Mouse (Mus musculus) forebrain, embryonic 14.5 days (tissue): ENCODE measurements around the gene Rsph14. TPM values are rescaled to one million over a fixed set of nuclear protein-coding genes. Genes with fewer than 3 reads are reported as not detected.
A peak's percentile ranks its signal among the peaks of the same experiment; 100 is the strongest.

Experiments used
- ATAC-seq: fragments of 200-750 bp; cut with Nextera tagmentation; 2 replicates; pipeline ENCODE4 v1.8.0; 2017; ENCODE audit warnings: mild to moderate bottlenecking, moderate library complexity
- DNase-seq: peaks from one replicate; pipeline ENCODE4 v3.0.0-alpha.2; 2015; ENCODE audit warnings: low spot score
- H3K27ac ChIP-seq: fragments of 300-500 bp; sonication (generic); 2 replicates; pipeline ENCODE4 v1.5.1; 2014; ENCODE audit warnings: low read depth, mild to moderate bottlenecking, control low read depth, low read length, moderate library complexity
- H3K27me3 ChIP-seq: fragments of 300-500 bp; sonication (generic); replicated peaks from 2 replicates; pipeline ENCODE4 v1.6.1; 2014; ENCODE audit warnings: low read length, control low read depth, mixed read lengths; ENCODE audit not compliant: control insufficient read depth, insufficient read depth
- H3K36me3 ChIP-seq: fragments of 300-500 bp; sonication (generic); 2 replicates; pipeline ENCODE4 v1.6.1; 2014; ENCODE audit warnings: low read length, control low read depth; ENCODE audit not compliant: control insufficient read depth, insufficient read depth
- H3K4me1 ChIP-seq: fragments of 300-500 bp; sonication (generic); 2 replicates; pipeline ENCODE4 v1.6.1; 2014; ENCODE audit warnings: antibody characterized with exemption, low read length, control low read depth; ENCODE audit not compliant: control insufficient read depth, insufficient read depth
- H3K4me2 ChIP-seq: fragments of 300-500 bp; sonication (generic); 2 replicates; pipeline ENCODE4 v1.6.1; 2014; ENCODE audit warnings: mild to moderate bottlenecking, control low read depth, low read length
- H3K4me3 ChIP-seq: fragments of 300-500 bp; sonication (generic); 2 replicates; pipeline ENCODE4 v1.5.1; 2014; ENCODE audit warnings: low read depth, low read length, control low read depth
- H3K9ac ChIP-seq: fragments of 300-500 bp; sonication (generic); 2 replicates; pipeline ENCODE4 v1.6.1; 2014; ENCODE audit warnings: mild to moderate bottlenecking, low read length, control low read depth, moderate library complexity
- H3K9me3 ChIP-seq: fragments of 300-500 bp; sonication (generic); replicated peaks from 2 replicates; pipeline ENCODE4 v1.6.1; 2016; ENCODE audit warnings: low read length, control low read depth, mixed read lengths; ENCODE audit not compliant: control insufficient read depth
- WGBS: fragments of 180-500 bp; shearing (Covaris S2); extraction: QIAGEN DNeasy Blood & Tissue Kit; methylation state at CpG from one replicate; pipeline ENCODE4 v1.1.7; 2014; 5-methylcytosine and 5-hydroxymethylcytosine counted together
- polyA plus RNA-seq: library from polyadenylated mRNA; unstranded; fragments of >200 nt; fragmentation: Nextera tagmentation; extraction: Ambion mirVana; gene quantifications from 2 replicates; pipeline ENCODE4 v1.2.1, GENCODE M21; 2014

The Rsph14 gene
- 0.22 TPM in 1 of 2 replicates, not detected in the other for polyA plus RNA-seq

DNA sequence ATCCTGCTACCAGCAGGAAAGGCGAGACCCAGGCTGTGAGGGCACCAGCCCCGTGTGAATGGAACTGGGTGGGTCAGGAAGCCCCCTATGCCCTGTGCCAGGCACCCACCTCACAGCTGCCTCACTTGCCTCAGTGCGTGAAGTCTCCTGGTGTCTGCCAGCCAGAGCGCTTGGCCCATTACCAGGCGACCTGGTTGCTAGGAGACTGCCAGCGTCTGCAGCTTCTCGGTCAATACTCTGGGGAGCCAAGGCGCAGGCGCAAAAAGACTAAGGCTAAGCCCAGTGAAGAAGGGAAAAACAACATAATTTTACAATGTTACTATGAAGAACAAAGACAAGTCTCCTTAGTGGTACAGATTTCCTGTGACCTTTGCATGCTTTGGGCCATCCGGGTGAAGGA lies at the start of gene Rsph14:
Rsph14 (minus strand) TSS at position 192 of the 400 bp plus-strand sequence.
- WGBS = 15% methylated on average over 10 of the region's 10 CpGs

DNA sequence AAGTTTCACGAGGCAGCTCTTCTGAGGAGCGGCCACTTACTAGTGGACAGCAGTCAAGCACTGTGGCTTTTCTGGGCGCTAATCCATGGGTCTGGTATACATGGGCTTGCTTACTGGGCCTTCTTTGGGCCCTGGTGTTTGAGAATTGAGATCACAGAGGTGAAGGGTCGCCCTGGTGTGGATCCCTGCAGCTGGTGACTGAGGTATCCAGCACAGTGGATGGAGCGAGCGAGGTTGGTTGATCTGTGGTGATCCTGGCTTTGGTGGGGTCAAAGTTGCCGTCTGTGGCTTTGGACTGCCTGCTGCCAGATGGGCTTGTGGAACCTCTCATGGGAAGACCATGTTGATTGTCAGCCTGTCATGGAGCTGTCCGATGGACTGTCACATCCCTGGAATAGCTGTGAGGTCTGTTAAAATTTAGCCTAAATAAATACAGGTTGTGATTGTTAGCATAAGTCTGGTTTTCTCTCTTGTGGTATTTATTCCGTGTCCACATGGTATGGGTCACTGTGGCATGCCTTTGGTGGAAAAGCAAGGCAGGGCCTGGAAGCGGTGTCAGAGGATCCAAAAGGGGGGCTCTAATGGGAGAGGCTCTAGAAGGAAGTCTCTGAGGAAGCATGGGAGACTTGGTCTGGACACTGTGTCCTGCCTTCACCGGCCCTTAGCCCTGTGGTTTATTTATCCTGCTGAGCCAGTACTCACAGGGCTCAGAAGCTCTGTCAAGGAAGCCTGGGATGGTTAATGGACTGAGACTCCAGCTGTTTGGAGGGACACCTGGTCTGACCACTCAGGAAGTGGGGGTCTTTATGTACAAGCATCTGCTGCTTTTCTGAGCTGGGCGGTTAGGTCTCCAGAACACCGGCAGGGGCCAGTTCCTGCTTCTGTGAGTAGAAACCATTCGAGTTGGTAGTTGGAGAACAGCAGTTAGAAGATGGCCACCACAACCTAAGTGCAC lies 46.1 kb upstream of the Rsph14 start:
- H3K4me1 ChIP-seq = no peaks in the 10 kb centered on the region
- no peak overlapping the region for H3K9ac ChIP-seq
- WGBS = 90% methylated on average over 14 of the region's 14 CpGs
- H3K36me3 ChIP-seq = 0 out of 2 replicates have a peak, but pooled peaks cover 3% of the 10 kb centered on the region
- no peak overlapping the region for H3K4me3 ChIP-seq
- no peak for ATAC-seq
- no peak overlapping the region for H3K27ac ChIP-seq
- H3K27me3 ChIP-seq = no peaks in the 10 kb centered on the region
- no peak overlapping the region for H3K4me2 ChIP-seq
- no peak for DNase-seq
- no peaks in the 10 kb centered on the region for H3K9me3 ChIP-seq

More for the DNA sequence above, at the start of gene Rsph14:
- Histone ChIP-seq H3K36me3 (no peaks in the 10 kb centered on the region), H3K4me1 (peaks cover 16% of the 10 kb centered on the region), H3K9me3 (no peaks in the 10 kb centered on the region), H3K27ac (peak within 1 kb of the TSS; percentile 63), H3K4me2 (0 out of 2 replicates have a peak within 1 kb of the TSS, but pooled peaks have one; percentile 19), H3K4me3 (no peak within 1 kb of the TSS), H3K27me3 (no peaks in the 10 kb centered on the region), H3K9ac (no peak within 1 kb of the TSS)
- ATAC-seq (peak; percentile 74), DNase-seq (peak; percentile 95)

DNA sequence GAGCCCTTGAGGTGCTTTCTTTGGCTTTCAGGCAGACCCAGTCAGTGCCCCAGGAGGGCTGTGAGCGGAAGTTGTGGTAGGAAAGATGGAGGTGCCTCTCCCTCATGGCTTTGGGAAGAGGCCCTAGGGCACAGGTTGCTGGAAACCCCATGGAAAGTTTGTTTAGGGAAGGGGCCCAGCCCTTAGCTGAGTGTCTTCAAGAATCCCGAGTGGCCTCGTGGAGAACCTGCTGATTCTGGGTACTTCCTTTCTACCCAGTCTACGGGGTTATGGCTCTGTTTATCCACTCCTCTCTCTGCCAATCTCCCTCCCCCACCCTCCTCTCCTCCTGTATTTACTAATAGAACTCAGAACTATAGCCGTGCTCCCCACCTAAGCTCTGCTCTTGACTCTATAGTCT lies 43.3 kb upstream of the Rsph14 start:
- H3K27ac ChIP-seq = no peak overlapping the region
- 0 out of 2 replicates have a peak, but pooled peaks cover 3% of the 10 kb centered on the region for H3K36me3 ChIP-seq
- H3K4me2 ChIP-seq = no peak overlapping the region
- H3K4me1 ChIP-seq = no peaks in the 10 kb centered on the region
- H3K27me3 ChIP-seq = no peaks in the 10 kb centered on the region
- 90% methylated on average over 5 of the region's 5 CpGs for WGBS
- ATAC-seq = no peak
- no peak overlapping the region for H3K9ac ChIP-seq
- DNase-seq = no peak
- H3K4me3 ChIP-seq = no peak overlapping the region
- no peaks in the 10 kb centered on the region for H3K9me3 ChIP-seq

DNA sequence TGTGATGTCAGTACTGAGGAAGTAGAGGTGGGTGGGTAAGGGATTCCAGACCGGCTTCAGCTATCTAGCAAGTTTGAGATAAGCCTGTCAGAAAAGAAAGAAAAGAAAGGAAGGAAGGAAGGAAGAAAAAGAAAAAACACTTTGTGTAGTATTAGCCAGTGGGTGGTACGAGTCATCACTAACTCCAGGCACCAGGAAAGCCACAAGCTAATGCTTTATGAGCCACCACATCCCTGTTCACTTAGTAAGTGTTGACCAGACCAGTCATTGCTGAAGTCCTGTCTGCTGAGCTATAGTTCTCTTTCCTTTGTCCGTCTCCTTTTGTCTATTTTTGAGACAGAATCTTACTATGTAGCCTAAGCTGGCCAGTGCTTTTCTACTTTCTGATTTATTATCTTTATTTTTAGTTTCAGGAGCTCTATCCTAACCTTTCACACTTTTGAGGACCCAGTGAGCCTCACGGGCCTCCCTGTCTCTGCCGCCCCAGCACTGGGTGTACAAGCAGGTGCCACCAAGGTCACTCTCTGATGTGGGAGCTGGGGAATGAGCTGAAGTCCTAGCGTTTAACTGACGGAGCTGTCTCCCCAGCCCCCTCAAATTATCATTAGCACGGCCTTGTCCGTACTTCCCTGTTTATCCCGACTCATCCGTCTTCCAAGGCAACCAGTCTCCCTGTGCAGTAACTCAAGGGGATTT lies 38.0 kb upstream of the Rsph14 start:
- Histone ChIP-seq H3K27ac (no peak overlapping the region), H3K4me1 (peaks cover 8% of the 10 kb centered on the region), H3K4me3 (no peak overlapping the region), H3K4me2 (no peak overlapping the region), H3K27me3 (no peaks in the 10 kb centered on the region), H3K36me3 (no peaks in the 10 kb centered on the region), H3K9ac (no peak overlapping the region), H3K9me3 (no peaks in the 10 kb centered on the region)
- ATAC-seq = no peak
- DNase-seq = no peak
- WGBS = 84% methylated on average over 11 of the region's 11 CpGs

DNA sequence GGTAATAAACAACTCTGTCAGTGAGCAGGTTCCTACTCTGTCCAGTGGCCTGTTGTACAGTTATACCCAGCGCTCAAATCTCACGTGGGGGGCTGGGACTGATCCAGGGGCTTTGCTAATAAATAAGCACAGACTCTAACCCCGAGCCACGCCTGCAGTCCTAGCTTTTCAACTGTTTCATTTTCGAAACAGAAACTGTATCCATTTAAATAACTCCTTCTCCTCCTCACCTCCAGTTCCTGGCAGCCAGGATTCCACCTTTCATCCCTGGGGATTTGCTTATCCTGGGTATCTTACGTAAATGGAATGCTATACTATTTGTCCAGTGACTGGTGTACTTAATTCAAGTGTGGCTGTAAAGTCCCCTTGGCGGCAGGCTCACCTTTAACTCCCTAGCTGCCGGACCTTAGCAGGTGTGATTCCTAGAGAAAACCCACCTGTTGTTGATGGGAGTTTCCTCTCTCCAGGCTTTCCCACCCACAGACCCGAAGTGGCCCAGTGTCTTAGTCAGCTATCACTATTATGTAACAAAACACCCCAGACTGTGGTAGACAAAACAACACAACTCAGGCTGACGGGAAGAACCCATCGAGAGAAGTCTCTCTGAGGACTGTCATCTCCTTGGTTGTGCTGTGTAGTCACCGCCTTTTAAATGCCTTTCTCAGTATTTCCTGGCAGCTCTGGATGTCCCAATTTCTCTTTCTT lies 36.4 kb upstream of the Rsph14 start:
- Histone ChIP-seq H3K4me3 (no peak overlapping the region), H3K9me3 (no peaks in the 10 kb centered on the region), H3K9ac (no peak overlapping the region), H3K27ac (no peak overlapping the region), H3K36me3 (no peaks in the 10 kb centered on the region), H3K4me1 (peaks cover 21% of the 10 kb centered on the region), H3K4me2 (no peak overlapping the region), H3K27me3 (no peaks in the 10 kb centered on the region)
- 66% methylated on average over 12 of the region's 12 CpGs for WGBS
- DNase-seq = no peak
- no peak for ATAC-seq

DNA sequence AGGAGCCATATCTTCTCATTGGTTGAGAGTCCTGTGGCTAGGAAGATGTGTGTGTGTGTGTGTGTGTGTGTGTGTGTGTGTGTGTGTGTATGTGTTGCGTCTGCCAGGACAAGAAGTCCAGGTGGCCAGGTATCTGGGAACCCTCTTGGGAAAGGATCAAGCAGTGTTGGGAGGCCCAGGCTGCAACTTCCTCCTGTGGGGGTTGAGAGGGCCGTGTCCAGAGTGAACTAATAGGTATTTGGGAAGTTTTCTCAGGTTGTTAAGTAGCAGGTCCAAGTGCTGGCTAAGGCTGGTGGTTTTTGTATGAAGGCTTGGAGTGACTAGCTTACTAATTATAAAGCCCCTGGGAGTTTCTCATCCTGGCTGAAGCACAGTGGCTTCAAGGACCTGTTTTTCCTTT lies 35.7 kb upstream of the Rsph14 start:
- DNase-seq (no peak), ATAC-seq (no peak)
- Histone ChIP-seq H3K4me1 (peaks cover 28% of the 10 kb centered on the region), H3K9me3 (no peaks in the 10 kb centered on the region), H3K9ac (no peak overlapping the region), H3K4me2 (no peak overlapping the region), H3K4me3 (no peak overlapping the region), H3K36me3 (no peaks in the 10 kb centered on the region), H3K27me3 (no peaks in the 10 kb centered on the region), H3K27ac (no peak overlapping the region)
- 45% methylated on average over 2 of the region's 2 CpGs for WGBS

DNA sequence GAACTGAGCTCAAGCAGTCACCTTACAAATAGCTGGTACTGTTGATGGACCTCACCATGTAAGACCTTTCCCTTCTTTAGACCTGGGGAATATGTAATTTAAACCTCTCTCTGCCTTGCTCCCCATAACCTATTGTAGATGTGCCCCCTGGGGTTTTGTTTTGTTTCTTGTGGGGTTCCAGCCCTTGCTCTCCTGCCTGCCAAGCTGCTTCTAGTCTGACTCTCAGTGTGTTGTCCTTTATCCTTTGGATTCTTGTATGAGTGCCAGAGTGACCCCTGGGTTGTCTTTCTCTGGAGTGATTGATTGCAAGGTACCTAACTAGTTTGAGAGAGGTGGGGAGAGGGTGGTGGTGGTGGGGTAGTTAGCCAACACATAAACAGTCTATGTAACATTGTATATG lies 35.1 kb upstream of the Rsph14 start:
- Histone ChIP-seq H3K27me3 (no peaks in the 10 kb centered on the region), H3K9ac (no peak overlapping the region), H3K4me2 (no peak overlapping the region), H3K36me3 (no peaks in the 10 kb centered on the region), H3K4me1 (peaks cover 34% of the 10 kb centered on the region), H3K27ac (no peak overlapping the region), H3K9me3 (no peaks in the 10 kb centered on the region), H3K4me3 (no peak overlapping the region)
- ATAC-seq = no peak
- no peak for DNase-seq

DNA sequence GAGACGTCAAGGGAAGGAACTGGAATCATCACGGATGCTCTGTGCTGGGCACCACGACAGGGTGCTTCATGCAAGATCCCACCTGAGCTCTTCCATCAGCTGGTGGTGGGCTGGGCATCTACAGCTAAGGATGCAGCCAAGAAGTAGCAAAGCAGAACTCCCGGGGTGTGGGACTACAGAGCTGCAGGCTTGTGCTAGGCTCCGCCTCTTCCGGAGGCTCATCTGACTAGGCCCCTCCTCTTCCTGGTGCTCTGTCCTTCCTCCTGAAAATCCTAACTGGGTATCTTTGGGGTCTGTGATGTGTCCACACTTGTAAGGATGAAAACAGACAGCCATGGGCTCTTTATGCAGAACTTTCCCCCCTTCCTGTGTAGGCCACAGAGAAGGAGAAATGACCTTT lies 33.3 kb upstream of the Rsph14 start:
- DNase-seq (no peak), ATAC-seq (no peak)
- Histone ChIP-seq H3K4me3 (no peak overlapping the region), H3K4me2 (no peak overlapping the region), H3K9me3 (no peaks in the 10 kb centered on the region), H3K4me1 (peaks cover 39% of the 10 kb centered on the region), H3K27me3 (no peaks in the 10 kb centered on the region), H3K27ac (no peak overlapping the region), H3K9ac (no peak overlapping the region), H3K36me3 (no peaks in the 10 kb centered on the region)
- 75% methylated on average over 6 of the region's 6 CpGs for WGBS
